Mouse (Mus musculus): ENCODE data around the gene Tmem229b.
"Not testable (repeated sequence)": the region's sequence is repeated elsewhere in the genome, so short reads cannot be mapped to it uniquely, and the experiment has no call there.

DNA sequence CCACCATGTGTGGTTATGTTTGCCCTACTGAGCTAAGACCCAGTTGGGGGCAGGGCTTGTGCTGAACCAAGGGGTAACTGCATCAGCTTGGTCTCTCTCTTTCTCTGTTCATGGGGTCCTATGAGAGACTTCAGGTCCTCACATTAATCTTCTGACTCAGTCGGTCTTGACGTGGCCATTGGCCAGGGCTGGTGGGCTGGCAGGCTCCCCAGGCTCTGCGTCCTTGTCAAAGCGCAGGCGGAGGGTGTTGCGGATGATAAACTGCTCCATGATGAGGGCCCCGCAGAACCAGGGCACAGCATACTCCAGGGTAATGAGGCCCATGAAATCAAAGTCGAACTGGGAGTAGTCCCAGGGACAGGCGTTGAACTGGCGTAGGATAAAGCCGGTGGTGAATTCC is 42.9 kb downstream of the Tmem229b start:
- not testable (repeated sequence) for TF ChIP-seq CTCF (IDR thresholded peaks at IDR 0.05; ENCODE audit: low read depth); EP300 (optimal IDR thresholded peaks at IDR 0.05)

Data from stomach, postnatal 0 days (tissue).